Mouse (Mus musculus) small intestine, adult 2 months (tissue): ENCODE measurements around the gene Atp11c. TPM values are rescaled to one million over a fixed set of nuclear protein-coding genes. Genes with fewer than 3 reads are reported as not detected.
A peak's percentile ranks its signal among the peaks of the same experiment; 100 is the strongest.

ENCODE experiments used
- H3K27ac ChIP-seq: fragments of 200-500 bp; 2 replicates; pipeline ENCODE4 v1.5.1; 2012; ENCODE audit warnings: low read depth, low read length, control low read depth, inconsistent platforms; ENCODE audit not compliant: insufficient read depth
- H3K27me3 ChIP-seq: fragments of 200-500 bp; 2 replicates; pipeline ENCODE4 v1.6.1; 2012; ENCODE audit warnings: mild to moderate bottlenecking, moderate library complexity, low read length, inconsistent platforms; ENCODE audit not compliant: control insufficient read depth, insufficient read depth
- H3K36me3 ChIP-seq: fragments of 200-500 bp; 2 replicates; pipeline ENCODE4 v1.6.1; 2012; ENCODE audit warnings: mild to moderate bottlenecking, low read length, control low read depth, inconsistent platforms; ENCODE audit not compliant: control insufficient read depth, insufficient read depth
- H3K4me1 ChIP-seq: fragments of 200-500 bp; 2 replicates; pipeline ENCODE4 v1.6.1; 2012; ENCODE audit warnings: low read length, inconsistent platforms, mixed read lengths; ENCODE audit not compliant: control insufficient read depth, insufficient read depth, insufficient read length
- H3K4me3 ChIP-seq: fragments of 200-500 bp; 2 replicates; pipeline ENCODE4 v1.5.1; 2012; ENCODE audit warnings: low read depth, mild to moderate bottlenecking, control low read depth, inconsistent platforms, low read length, moderate library complexity
- CTCF ChIP-seq: fragments of 200-500 bp; IDR thresholded peaks from 2 replicates; pipeline ENCODE4 v1.5.1; 2012; ENCODE audit warnings: low read depth, mild to moderate bottlenecking, control low read depth, inconsistent platforms, low read length, moderate library complexity, mixed read lengths; ENCODE audit not compliant: insufficient replicate concordance, insufficient read length; ENCODE audit errors: extremely low read depth
- POLR2A ChIP-seq: fragments of 200-500 bp; IDR thresholded peaks from 2 replicates; pipeline ENCODE4 v1.6.1; 2012; ENCODE audit warnings: low read depth, mild to moderate bottlenecking, control low read depth, inconsistent platforms, low read length, moderate library complexity
- WGBS: fragments of 180-500 bp; shearing (Covaris S2); methylation state at CpG from one replicate; pipeline ENCODE4 v1.1.7; 2018; 5-methylcytosine and 5-hydroxymethylcytosine counted together
- polyA plus RNA-seq: library from polyadenylated mRNA; depleted of rRNA; stranded (reverse); fragments of >200 nt; gene quantifications from 2 replicates; pipeline ENCODE4 v1.2.3, GENCODE M21; 2012

Gene Atp11c
- polyA plus RNA-seq, 1 experiment, result 1.1 TPM

GRCm38 (mm10) chrX:60545906-60546305 is 46.6 kb downstream of the Atp11c start:
- H3K27me3 ChIP-seq, result peaks cover 12% of the 10 kb centered on the region
- 52% methylated on average over 3 of the region's 3 CpGs for WGBS
- TF ChIP-seq CTCF (no peak), POLR2A (no peak)
- H3K27ac ChIP-seq, result no peak overlapping the region
- H3K4me1 ChIP-seq, result no peaks in the 10 kb centered on the region
- H3K4me3 ChIP-seq, result no peak overlapping the region
- H3K36me3 ChIP-seq, result no peaks in the 10 kb centered on the region

GRCm38 (mm10) chrX:60545444-60545843 is 47.1 kb downstream of the Atp11c start:
- peaks cover 12% of the 10 kb centered on the region for H3K27me3 ChIP-seq
- H3K27ac ChIP-seq, result no peak overlapping the region
- no peaks in the 10 kb centered on the region for H3K4me1 ChIP-seq
- 44% methylated on average over 1 of the region's 1 CpGs for WGBS
- no peak overlapping the region for H3K4me3 ChIP-seq
- no peaks in the 10 kb centered on the region for H3K36me3 ChIP-seq
- TF ChIP-seq CTCF, result no peak
- no peak for TF ChIP-seq POLR2A

- 49% methylated on average over 4 of the region's 4 CpGs for WGBS
- Histone ChIP-seq H3K27ac (no peak overlapping the region), H3K27me3 (peaks cover 12% of the 10 kb centered on the region), H3K4me3 (no peak overlapping the region), H3K36me3 (no peaks in the 10 kb centered on the region), H3K4me1 (no peaks in the 10 kb centered on the region)
- TF ChIP-seq CTCF (no peak), POLR2A (no peak)
Observed at GRCm38 (mm10) chrX:60544098-60544497, 48.4 kb downstream of the Atp11c start.

DNA sequence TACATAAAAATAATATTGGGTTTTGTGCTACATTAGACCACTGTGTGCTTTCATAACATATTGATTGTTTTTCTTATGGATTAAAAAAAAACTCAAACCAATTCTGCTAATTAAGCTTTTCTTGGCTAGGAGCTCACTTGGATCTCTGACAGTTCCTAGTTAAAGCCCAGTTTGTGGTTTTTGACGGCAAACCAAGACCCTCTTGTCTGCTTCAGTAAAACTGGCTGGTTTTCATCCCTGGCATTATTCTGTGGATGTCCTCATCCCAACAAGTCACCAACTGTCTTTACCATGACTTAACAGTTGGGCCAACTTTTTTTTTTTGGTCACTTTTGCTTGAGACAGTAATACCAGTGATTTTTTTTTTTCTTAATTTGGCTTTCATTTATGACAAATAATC is 49.6 kb downstream of the Atp11c start:
- no peak overlapping the region for H3K4me3 ChIP-seq
- no peak for TF ChIP-seq POLR2A
- TF ChIP-seq CTCF, result no peak
- H3K4me1 ChIP-seq, result no peaks in the 10 kb centered on the region
- peaks cover 5% of the 10 kb centered on the region for H3K27me3 ChIP-seq
- H3K36me3 ChIP-seq, result no peaks in the 10 kb centered on the region
- no peak overlapping the region for H3K27ac ChIP-seq
- 83% methylated on average over 1 of the region's 1 CpGs for WGBS

GRCm38 (mm10) chrX:60539149-60539548 is 53.3 kb downstream of the Atp11c start, which contains the start of gene Gm7073:
Gene Gm7073, minus strand, starts transcription at chrX:60539249.
- Histone ChIP-seq H3K4me3 (no peak within 1 kb of the TSS), H3K27ac (no peak within 1 kb of the TSS), H3K4me1 (no peaks in the 10 kb centered on the region), H3K36me3 (no peaks in the 10 kb centered on the region), H3K27me3 (no peaks in the 10 kb centered on the region)
- TF ChIP-seq CTCF, result no peak
- TF ChIP-seq POLR2A, result no peak

DNA sequence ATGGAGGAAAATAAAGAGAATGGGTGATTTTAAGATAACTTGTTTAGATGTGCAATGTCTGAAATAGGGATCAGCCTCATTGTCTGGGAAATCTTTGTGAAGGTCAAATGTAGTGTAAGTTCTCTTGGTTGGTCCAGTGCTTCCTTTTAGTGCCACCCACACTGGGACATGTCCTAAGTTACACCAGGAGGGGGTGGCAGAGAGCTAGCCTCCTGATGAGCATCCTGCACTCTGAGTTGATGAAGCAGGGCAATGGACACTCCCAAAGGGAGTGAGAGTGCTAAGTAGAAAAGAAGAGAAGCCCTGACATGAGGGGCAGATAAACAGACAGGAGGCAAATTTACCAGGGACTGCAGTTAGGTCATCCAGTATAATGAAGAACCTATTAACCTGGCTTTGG is 88.5 kb downstream of the Atp11c start:
- Histone ChIP-seq H3K36me3 (no peaks in the 10 kb centered on the region), H3K4me3 (no peak overlapping the region), H3K27ac (no peak overlapping the region), H3K27me3 (no peaks in the 10 kb centered on the region), H3K4me1 (no peaks in the 10 kb centered on the region)
- TF ChIP-seq CTCF, result peak; percentile 17; the same call in 1 of the 2 replicates
- no peak for TF ChIP-seq POLR2A

DNA sequence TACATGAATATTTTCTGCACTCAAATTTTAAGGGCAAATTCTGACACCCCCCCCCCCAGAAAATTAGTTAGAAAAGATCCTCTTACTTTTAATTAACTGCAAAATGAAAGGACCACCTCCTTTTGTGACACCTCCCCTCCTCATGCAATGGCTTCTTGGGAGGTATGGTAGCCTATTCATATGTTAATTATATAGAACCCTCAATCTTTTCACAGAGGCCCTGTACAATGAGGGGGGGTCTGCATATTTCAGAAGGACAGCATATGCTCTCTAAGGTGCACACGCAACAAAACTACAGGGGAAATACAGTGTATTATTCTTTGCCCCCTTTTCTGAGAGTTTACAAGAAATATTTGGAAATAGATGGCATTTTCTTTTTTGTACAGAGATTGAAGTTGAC is 94.7 kb downstream of the Atp11c start:
- Histone ChIP-seq H3K4me1 (no peaks in the 10 kb centered on the region), H3K4me3 (no peak overlapping the region), H3K36me3 (no peaks in the 10 kb centered on the region), H3K27ac (no peak overlapping the region), H3K27me3 (no peaks in the 10 kb centered on the region)
- WGBS, result 82% methylated on average over 1 of the region's 1 CpGs
- no peak for TF ChIP-seq CTCF
- no peak for TF ChIP-seq POLR2A

GRCm38 (mm10) chrX:60495308-60495707 is 97.2 kb downstream of the Atp11c start:
- no peaks in the 10 kb centered on the region for H3K36me3 ChIP-seq
- no peaks in the 10 kb centered on the region for H3K4me1 ChIP-seq
- TF ChIP-seq CTCF, result no peak
- no peak for TF ChIP-seq POLR2A
- H3K27ac ChIP-seq, result no peak overlapping the region
- H3K4me3 ChIP-seq, result no peak overlapping the region
- no peaks in the 10 kb centered on the region for H3K27me3 ChIP-seq
